Mouse (Mus musculus) MEL-GATA-1-ER (cell line): Measurements from ENCODE around the gene Chpf.
A peak's percentile ranks its signal among the peaks of the same experiment; 100 is the strongest.

Source experiments
- DNase-seq: peaks from one replicate; pipeline ENCODE4 v3.0.0-alpha.2; 2012; ENCODE audit warnings: low read depth; ENCODE audit errors: extremely low read depth

Chpf gene

GRCm38 (mm10) chr1:75478916-75479634 is at the start of gene Chpf, which contains the start of gene Tmem198:
Gene Chpf (minus strand): TSS chr1:75479307.
Gene Tmem198 (plus strand): TSS chr1:75479532.
- peak; percentile 83 for DNase-seq

GRCm38 (mm10) chr1:75524679-75525078 is 45.6 kb upstream of the Chpf start:
- no peak for DNase-seq

- peak; percentile 89 for DNase-seq
These were observed 42.4 kb upstream of the Chpf start, which contains the start of gene Stk11ip for GRCm38 (mm10) chr1:75521321-75522031. Gene Stk11ip (plus strand): TSS chr1:75521529.

- no peak for DNase-seq
These were observed 40.5 kb upstream of the Chpf start for GRCm38 (mm10) chr1:75519576-75519975.

- DNase-seq, result no peak
These were observed 39.3 kb upstream of the Chpf start for GRCm38 (mm10) chr1:75518427-75518826.

GRCm38 (mm10) chr1:75517984-75518383 is 38.9 kb upstream of the Chpf start:
- no peak for DNase-seq

- no peak for DNase-seq
These were observed 37.7 kb upstream of the Chpf start for GRCm38 (mm10) chr1:75516703-75517380.

GRCm38 (mm10) chr1:75512550-75512949 is 33.4 kb upstream of the Chpf start:
- DNase-seq, result no peak

- DNase-seq, result no peak
These were observed 32.5 kb upstream of the Chpf start for GRCm38 (mm10) chr1:75511437-75512210.

- no peak for DNase-seq
These were observed 31.0 kb upstream of the Chpf start for GRCm38 (mm10) chr1:75510154-75510553.

GRCm38 (mm10) chr1:75509586-75509985 is 30.5 kb upstream of the Chpf start:
- DNase-seq, result no peak

- DNase-seq, result no peak
These were observed 27.9 kb upstream of the Chpf start, which contains the start of gene Inha for GRCm38 (mm10) chr1:75507006-75507405. Gene Inha (plus strand): TSS chr1:75507077.

GRCm38 (mm10) chr1:75505956-75506831 is 27.1 kb upstream of the Chpf start, which contains the start of gene Obsl1:
Gene Obsl1 (minus strand): TSS chr1:75506452.
- DNase-seq, result no peak

GRCm38 (mm10) chr1:75505159-75505955 is 26.2 kb upstream of the Chpf start:
- DNase-seq, result no peak

GRCm38 (mm10) chr1:75504256-75505045 is 25.3 kb upstream of the Chpf start:
- DNase-seq, result no peak

- DNase-seq, result no peak
These were observed 24.5 kb upstream of the Chpf start for GRCm38 (mm10) chr1:75503651-75503980.

GRCm38 (mm10) chr1:75502945-75503650 is 24.0 kb upstream of the Chpf start:
- no peak for DNase-seq

GRCm38 (mm10) chr1:75501905-75502304 is 22.8 kb upstream of the Chpf start:
- DNase-seq, result no peak
